Mouse (Mus musculus) midbrain, embryonic 13.5 days (tissue): ENCODE results near the gene Anxa11. TPM values are rescaled to one million over a fixed set of nuclear protein-coding genes. Genes with fewer than 3 reads are reported as not detected.

Experiments
- ATAC-seq: fragments of 200-750 bp; cut with Nextera tagmentation; 2 replicates; pipeline ENCODE4 v1.8.0; 2017; ENCODE audit warnings: mild to moderate bottlenecking, moderate TSS enrichment, moderate library complexity
- H3K27ac ChIP-seq: fragments of 300-500 bp; sonication (generic); 2 replicates; pipeline ENCODE4 v1.5.1; 2015; ENCODE audit warnings: inconsistent platforms, mild to moderate bottlenecking, moderate library complexity
- H3K27me3 ChIP-seq: fragments of 300-500 bp; sonication (generic); 2 replicates; pipeline ENCODE4 v1.6.1; 2015; ENCODE audit warnings: mild to moderate bottlenecking, inconsistent platforms
- H3K36me3 ChIP-seq: fragments of 300-500 bp; sonication (generic); 2 replicates; pipeline ENCODE4 v1.6.1; 2015; ENCODE audit warnings: mild to moderate bottlenecking, inconsistent platforms
- H3K4me1 ChIP-seq: fragments of 300-500 bp; sonication (generic); replicated peaks from 2 replicates; pipeline ENCODE4 v1.6.1; 2015; ENCODE audit warnings: inconsistent platforms
- H3K4me2 ChIP-seq: fragments of 300-500 bp; sonication (generic); replicated peaks from 2 replicates; pipeline ENCODE4 v1.6.1; 2015; ENCODE audit warnings: moderate library complexity, mild to moderate bottlenecking, inconsistent platforms
- H3K4me3 ChIP-seq: fragments of 300-500 bp; sonication (generic); replicated peaks from 2 replicates; pipeline ENCODE4 v1.5.1; 2015; ENCODE audit warnings: mild to moderate bottlenecking, inconsistent platforms
- H3K9ac ChIP-seq: fragments of 300-500 bp; sonication (generic); replicated peaks from 2 replicates; pipeline ENCODE4 v1.6.1; 2015; ENCODE audit warnings: mild to moderate bottlenecking, inconsistent platforms
- H3K9me3 ChIP-seq: fragments of 300-500 bp; sonication (generic); 2 replicates; pipeline ENCODE4 v1.6.1; 2016; ENCODE audit warnings: mild to moderate bottlenecking, inconsistent platforms
- WGBS: fragments of 180-500 bp; shearing (Covaris S2); methylation state at CpG from one replicate; pipeline ENCODE4 v1.1.7; 2015; 5-methylcytosine and 5-hydroxymethylcytosine counted together
- polyA plus RNA-seq: library from polyadenylated mRNA; unstranded; fragments of >200 nt; fragmentation: Nextera tagmentation; extraction: Ambion mirVana; gene quantifications from 2 replicates; pipeline ENCODE4 v1.2.1, GENCODE M21; 2015

The Anxa11 gene
- polyA plus RNA-seq, 1 experiment from 2014 or later: 1.9 TPM

- WGBS: 72% methylated on average over 3 of the region's 3 CpGs
- ATAC-seq: no peak
Measured at GRCm38 (mm10) chr14:25857168-25857621, 15.2 kb downstream of the Anxa11 start.

GRCm38 (mm10) chr14:25857940-25858339, 16.0 kb downstream of the Anxa11 start:
- H3K27ac ChIP-seq: no peak overlapping the region
- H3K36me3 ChIP-seq: no peaks in the 10 kb centered on the region
- no peak overlapping the region for H3K4me2 ChIP-seq
- 88% methylated on average over 8 of the region's 8 CpGs for WGBS
- no peak overlapping the region for H3K4me3 ChIP-seq
- no peak overlapping the region for H3K9ac ChIP-seq
- H3K27me3 ChIP-seq: no peaks in the 10 kb centered on the region
- no peaks in the 10 kb centered on the region for H3K4me1 ChIP-seq
- H3K9me3 ChIP-seq: no peaks in the 10 kb centered on the region
- ATAC-seq: no peak

More at GRCm38 (mm10) chr14:25857168-25857621, 15.2 kb downstream of the Anxa11 start:
- H3K4me1 ChIP-seq: no peaks in the 10 kb centered on the region
- H3K9me3 ChIP-seq: no peaks in the 10 kb centered on the region
- no peak overlapping the region for H3K27ac ChIP-seq
- H3K27me3 ChIP-seq: no peaks in the 10 kb centered on the region
- no peak overlapping the region for H3K9ac ChIP-seq
- H3K4me3 ChIP-seq: no peak overlapping the region
- H3K36me3 ChIP-seq: no peaks in the 10 kb centered on the region
- no peak overlapping the region for H3K4me2 ChIP-seq

GRCm38 (mm10) chr14:25861771-25862530, 20.0 kb downstream of the Anxa11 start:
- H3K9ac ChIP-seq: no peak overlapping the region
- H3K4me1 ChIP-seq: no peaks in the 10 kb centered on the region
- no peaks in the 10 kb centered on the region for H3K36me3 ChIP-seq
- 91% methylated on average over 13 of the region's 13 CpGs for WGBS
- no peak overlapping the region for H3K27ac ChIP-seq
- H3K27me3 ChIP-seq: no peaks in the 10 kb centered on the region
- no peak overlapping the region for H3K4me2 ChIP-seq
- no peak for ATAC-seq
- H3K4me3 ChIP-seq: no peak overlapping the region
- no peaks in the 10 kb centered on the region; the same call in 1 of the 2 replicates for H3K9me3 ChIP-seq

GRCm38 (mm10) chr14:25863721-25864120, 21.8 kb downstream of the Anxa11 start:
- WGBS: 89% methylated on average over 2 of the region's 2 CpGs
- no peaks in the 10 kb centered on the region for H3K27me3 ChIP-seq
- H3K9ac ChIP-seq: no peak overlapping the region
- H3K9me3 ChIP-seq: no peaks in the 10 kb centered on the region; the same call in 1 of the 2 replicates
- ATAC-seq: no peak
- no peak overlapping the region for H3K27ac ChIP-seq
- no peaks in the 10 kb centered on the region for H3K4me1 ChIP-seq
- H3K4me3 ChIP-seq: no peak overlapping the region
- H3K36me3 ChIP-seq: no peaks in the 10 kb centered on the region
- H3K4me2 ChIP-seq: no peak overlapping the region

GRCm38 (mm10) chr14:25865251-25865650, 23.3 kb downstream of the Anxa11 start:
- Histone ChIP-seq H3K27me3 (no peaks in the 10 kb centered on the region), H3K9ac (no peak overlapping the region), H3K4me1 (no peaks in the 10 kb centered on the region; the same call in 1 of the 2 replicates), H3K9me3 (no peaks in the 10 kb centered on the region; the same call in 1 of the 2 replicates), H3K36me3 (no peaks in the 10 kb centered on the region), H3K4me3 (no peak overlapping the region), H3K4me2 (no peak overlapping the region), H3K27ac (no peak overlapping the region)
- ATAC-seq: no peak
- 95% methylated on average over 5 of the region's 5 CpGs for WGBS

- 92% methylated on average over 6 of the region's 6 CpGs for WGBS
- H3K4me2 ChIP-seq: no peak overlapping the region
Measured at GRCm38 (mm10) chr14:25866384-25866783, 24.4 kb downstream of the Anxa11 start.

GRCm38 (mm10) chr14:25866832-25867231, 24.9 kb downstream of the Anxa11 start:
- no peak overlapping the region for H3K4me3 ChIP-seq
- no peak overlapping the region for H3K27ac ChIP-seq
- no peaks in the 10 kb centered on the region for H3K27me3 ChIP-seq
- ATAC-seq: no peak
- no peak overlapping the region for H3K9ac ChIP-seq
- no peaks in the 10 kb centered on the region for H3K36me3 ChIP-seq
- no peaks in the 10 kb centered on the region; the same call in 1 of the 2 replicates for H3K4me1 ChIP-seq
- no peaks in the 10 kb centered on the region; the same call in 1 of the 2 replicates for H3K9me3 ChIP-seq
- WGBS: 90% methylated on average over 11 of the region's 11 CpGs
- H3K4me2 ChIP-seq: no peak overlapping the region

More at GRCm38 (mm10) chr14:25866384-25866783, 24.4 kb downstream of the Anxa11 start:
- no peak overlapping the region for H3K27ac ChIP-seq
- H3K4me3 ChIP-seq: no peak overlapping the region
- H3K36me3 ChIP-seq: no peaks in the 10 kb centered on the region
- no peak for ATAC-seq
- H3K9me3 ChIP-seq: no peaks in the 10 kb centered on the region; the same call in 1 of the 2 replicates
- H3K4me1 ChIP-seq: no peaks in the 10 kb centered on the region; the same call in 1 of the 2 replicates
- H3K27me3 ChIP-seq: no peaks in the 10 kb centered on the region
- no peak overlapping the region for H3K9ac ChIP-seq

- Histone ChIP-seq H3K4me1 (no peaks in the 10 kb centered on the region; the same call in 1 of the 2 replicates), H3K27ac (no peak overlapping the region), H3K9ac (no peak overlapping the region), H3K36me3 (no peaks in the 10 kb centered on the region), H3K27me3 (no peaks in the 10 kb centered on the region), H3K9me3 (no peaks in the 10 kb centered on the region; the same call in 1 of the 2 replicates), H3K4me2 (no peak overlapping the region), H3K4me3 (no peak overlapping the region)
- 70% methylated on average over 6 of the region's 6 CpGs for WGBS
- ATAC-seq: no peak
Measured at GRCm38 (mm10) chr14:25867834-25868233, 25.9 kb downstream of the Anxa11 start.

GRCm38 (mm10) chr14:25868706-25869105, 26.8 kb downstream of the Anxa11 start:
- no peak for ATAC-seq
- H3K9ac ChIP-seq: no peak overlapping the region

GRCm38 (mm10) chr14:25869135-25869878, 27.4 kb downstream of the Anxa11 start:
- Histone ChIP-seq H3K27me3 (no peaks in the 10 kb centered on the region), H3K9me3 (no peaks in the 10 kb centered on the region; the same call in 1 of the 2 replicates), H3K27ac (no peak overlapping the region), H3K36me3 (no peaks in the 10 kb centered on the region), H3K4me3 (no peak overlapping the region), H3K4me1 (no peaks in the 10 kb centered on the region; the same call in 1 of the 2 replicates), H3K4me2 (no peak overlapping the region), H3K9ac (no peak overlapping the region)
- 62% methylated on average over 9 of the region's 9 CpGs for WGBS
- no peak for ATAC-seq

More at GRCm38 (mm10) chr14:25868706-25869105, 26.8 kb downstream of the Anxa11 start:
- WGBS: 74% methylated on average over 3 of the region's 4 CpGs
- Histone ChIP-seq H3K27ac (no peak overlapping the region), H3K4me3 (no peak overlapping the region), H3K4me1 (no peaks in the 10 kb centered on the region; the same call in 1 of the 2 replicates), H3K36me3 (no peaks in the 10 kb centered on the region), H3K27me3 (no peaks in the 10 kb centered on the region), H3K4me2 (no peak overlapping the region), H3K9me3 (no peaks in the 10 kb centered on the region; the same call in 1 of the 2 replicates)

- H3K36me3 ChIP-seq: no peaks in the 10 kb centered on the region
- WGBS: 78% methylated on average over 8 of the region's 8 CpGs
- no peak overlapping the region for H3K4me2 ChIP-seq
- H3K4me1 ChIP-seq: no peaks in the 10 kb centered on the region; the same call in 1 of the 2 replicates
- no peak overlapping the region for H3K4me3 ChIP-seq
- H3K9ac ChIP-seq: no peak overlapping the region
- no peaks in the 10 kb centered on the region for H3K9me3 ChIP-seq
- no peak overlapping the region for H3K27ac ChIP-seq
- ATAC-seq: 0 out of 2 replicates have a peak, but pooled peaks have one; percentile 20
- H3K27me3 ChIP-seq: no peaks in the 10 kb centered on the region
Measured at GRCm38 (mm10) chr14:25872461-25873415, 30.8 kb downstream of the Anxa11 start.
